Mouse (Mus musculus) midbrain, embryonic 16.5 days (tissue): Measurements from ENCODE around the gene Clstn2. TPM values are rescaled to one million over a fixed set of nuclear protein-coding genes. Genes with fewer than 3 reads are reported as not detected.
A peak's percentile ranks its signal among the peaks of the same experiment; 100 is the strongest.

ENCODE experiments used
- ATAC-seq: fragments of 200-750 bp; cut with Nextera tagmentation; 2 replicates; pipeline ENCODE4 v1.8.0; 2017; ENCODE audit warnings: moderate TSS enrichment
- H3K27ac ChIP-seq: fragments of 300-500 bp; sonication (generic); 2 replicates; pipeline ENCODE4 v1.5.1; 2014; ENCODE audit warnings: mild to moderate bottlenecking, low read length, mixed read lengths
- H3K27me3 ChIP-seq: fragments of 300-500 bp; sonication (generic); 2 replicates; pipeline ENCODE4 v1.6.1; 2014; ENCODE audit warnings: low read depth, low read length, mixed read lengths; ENCODE audit not compliant: control insufficient read depth, insufficient read depth
- H3K36me3 ChIP-seq: fragments of 300-500 bp; sonication (generic); 2 replicates; pipeline ENCODE4 v1.6.1; 2014; ENCODE audit warnings: mild to moderate bottlenecking, low read length, moderate library complexity, mixed read lengths; ENCODE audit not compliant: control insufficient read depth, insufficient read depth
- H3K4me1 ChIP-seq: fragments of 300-500 bp; sonication (generic); 2 replicates; pipeline ENCODE4 v1.6.1; 2014; ENCODE audit warnings: mild to moderate bottlenecking, low read length, mixed read lengths; ENCODE audit not compliant: control insufficient read depth, insufficient read depth
- H3K4me2 ChIP-seq: fragments of 300-500 bp; sonication (generic); 2 replicates; pipeline ENCODE4 v1.6.1; 2014; ENCODE audit warnings: mild to moderate bottlenecking, low read length, mixed read lengths
- H3K4me3 ChIP-seq: fragments of 300-500 bp; sonication (generic); 2 replicates; pipeline ENCODE4 v1.5.1; 2014; ENCODE audit warnings: low read depth, mild to moderate bottlenecking, low read length, moderate library complexity, mixed read lengths
- H3K9ac ChIP-seq: fragments of 300-500 bp; sonication (generic); 2 replicates; pipeline ENCODE4 v1.6.1; 2014; ENCODE audit warnings: low read depth, low read length, mixed read lengths
- H3K9me3 ChIP-seq: fragments of 300-500 bp; sonication (generic); replicated peaks from 2 replicates; pipeline ENCODE4 v1.6.1; 2014; ENCODE audit warnings: mild to moderate bottlenecking, low read length, mixed read lengths; ENCODE audit not compliant: control insufficient read depth, poor library complexity, severe bottlenecking
- WGBS: fragments of 180-500 bp; shearing (Covaris S2); extraction: QIAGEN DNeasy Blood & Tissue Kit; methylation state at CpG from one replicate; pipeline ENCODE4 v1.1.7; 2014; 5-methylcytosine and 5-hydroxymethylcytosine counted together
- polyA plus RNA-seq: library from polyadenylated mRNA; unstranded; fragments of >200 nt; fragmentation: Nextera tagmentation; extraction: Ambion mirVana; gene quantifications from 2 replicates; pipeline ENCODE4 v1.2.1, GENCODE M21; 2015

Clstn2 gene
- polyA plus RNA-seq, 1 experiment from 2014 or later, result 10.2 TPM

- H3K4me3 ChIP-seq, result no peak overlapping the region
- H3K27me3 ChIP-seq, result no peaks in the 10 kb centered on the region
- H3K4me1 ChIP-seq, result 0 out of 2 replicates have a peak, but pooled peaks cover 2% of the 10 kb centered on the region
- no peaks in the 10 kb centered on the region for H3K36me3 ChIP-seq
- no peaks in the 10 kb centered on the region for H3K9me3 ChIP-seq
- WGBS, result 69% methylated on average over 2 of the region's 2 CpGs
- no peak overlapping the region for H3K27ac ChIP-seq
- no peak for ATAC-seq
- H3K4me2 ChIP-seq, result no peak overlapping the region
- H3K9ac ChIP-seq, result no peak overlapping the region
Measured at GRCm38 (mm10) chr9:97490591-97491176, 542.3 kb downstream of the Clstn2 start.

GRCm38 (mm10) chr9:97486826-97487225 lies 546.2 kb downstream of the Clstn2 start:
- H3K9ac ChIP-seq, result no peak overlapping the region
- no peak overlapping the region for H3K4me3 ChIP-seq
- no peaks in the 10 kb centered on the region for H3K36me3 ChIP-seq
- no peak overlapping the region for H3K4me2 ChIP-seq
- H3K27me3 ChIP-seq, result no peaks in the 10 kb centered on the region
- 83% methylated on average over 7 of the region's 7 CpGs for WGBS
- H3K27ac ChIP-seq, result no peak overlapping the region
- 0 out of 2 replicates have a peak, but pooled peaks cover 2% of the 10 kb centered on the region for H3K4me1 ChIP-seq
- no peaks in the 10 kb centered on the region for H3K9me3 ChIP-seq
- no peak for ATAC-seq

- Histone ChIP-seq H3K27ac (no peak overlapping the region), H3K36me3 (no peaks in the 10 kb centered on the region), H3K9me3 (no peaks in the 10 kb centered on the region), H3K9ac (no peak overlapping the region), H3K4me1 (no peaks in the 10 kb centered on the region), H3K4me3 (no peak overlapping the region), H3K27me3 (no peaks in the 10 kb centered on the region), H3K4me2 (no peak overlapping the region)
- ATAC-seq, result no peak
- WGBS, result 68% methylated on average over 1 of the region's 1 CpGs
Measured at GRCm38 (mm10) chr9:97481187-97481586, 551.8 kb downstream of the Clstn2 start.

GRCm38 (mm10) chr9:97476961-97477360 lies 556.0 kb downstream of the Clstn2 start:
- Histone ChIP-seq H3K9me3 (no peaks in the 10 kb centered on the region), H3K27me3 (no peaks in the 10 kb centered on the region), H3K4me3 (no peak overlapping the region), H3K4me1 (no peaks in the 10 kb centered on the region), H3K4me2 (no peak overlapping the region), H3K27ac (no peak overlapping the region), H3K9ac (no peak overlapping the region), H3K36me3 (no peaks in the 10 kb centered on the region)
- no peak for ATAC-seq
- 21% methylated on average over 2 of the region's 2 CpGs for WGBS

GRCm38 (mm10) chr9:97476456-97476855 lies 556.5 kb downstream of the Clstn2 start:
- Histone ChIP-seq H3K4me2 (no peak overlapping the region), H3K9ac (no peak overlapping the region), H3K4me3 (no peak overlapping the region), H3K36me3 (no peaks in the 10 kb centered on the region), H3K27me3 (no peaks in the 10 kb centered on the region), H3K4me1 (no peaks in the 10 kb centered on the region), H3K27ac (no peak overlapping the region), H3K9me3 (no peaks in the 10 kb centered on the region)
- no peak for ATAC-seq
- 91% methylated on average over 3 of the region's 3 CpGs for WGBS

GRCm38 (mm10) chr9:97474896-97475295 lies 558.1 kb downstream of the Clstn2 start:
- no peak overlapping the region for H3K4me3 ChIP-seq
- no peak for ATAC-seq
- no peaks in the 10 kb centered on the region for H3K36me3 ChIP-seq
- no peaks in the 10 kb centered on the region for H3K9me3 ChIP-seq
- H3K27me3 ChIP-seq, result no peaks in the 10 kb centered on the region
- H3K9ac ChIP-seq, result no peak overlapping the region
- H3K4me2 ChIP-seq, result no peak overlapping the region
- WGBS, result 90% methylated on average over 6 of the region's 6 CpGs
- no peaks in the 10 kb centered on the region for H3K4me1 ChIP-seq
- H3K27ac ChIP-seq, result no peak overlapping the region

GRCm38 (mm10) chr9:97471014-97471591 lies 561.9 kb downstream of the Clstn2 start:
- Histone ChIP-seq H3K9me3 (no peaks in the 10 kb centered on the region), H3K4me3 (no peak overlapping the region), H3K36me3 (no peaks in the 10 kb centered on the region), H3K27me3 (no peaks in the 10 kb centered on the region; the same call in 1 of the 2 replicates), H3K4me2 (no peak overlapping the region), H3K9ac (no peak overlapping the region), H3K4me1 (no peaks in the 10 kb centered on the region), H3K27ac (no peak overlapping the region)
- peak; percentile 66 for ATAC-seq
- WGBS, result 53% methylated on average over 7 of the region's 7 CpGs

GRCm38 (mm10) chr9:97460452-97460851 lies 572.5 kb downstream of the Clstn2 start:
- Histone ChIP-seq H3K4me1 (no peaks in the 10 kb centered on the region), H3K9ac (no peak overlapping the region), H3K27me3 (no peaks in the 10 kb centered on the region), H3K4me2 (no peak overlapping the region), H3K4me3 (no peak overlapping the region), H3K27ac (no peak overlapping the region), H3K9me3 (no peaks in the 10 kb centered on the region), H3K36me3 (no peaks in the 10 kb centered on the region)
- no peak for ATAC-seq
- WGBS, result 63% methylated on average over 6 of the region's 6 CpGs

- Histone ChIP-seq H3K4me3 (no peak overlapping the region), H3K36me3 (no peaks in the 10 kb centered on the region), H3K9me3 (no peaks in the 10 kb centered on the region), H3K9ac (no peak overlapping the region), H3K4me2 (no peak overlapping the region), H3K27ac (no peak overlapping the region), H3K27me3 (no peaks in the 10 kb centered on the region), H3K4me1 (no peaks in the 10 kb centered on the region)
- ATAC-seq, result no peak
- 65% methylated on average over 4 of the region's 4 CpGs for WGBS
Measured at GRCm38 (mm10) chr9:97459745-97460144, 573.2 kb downstream of the Clstn2 start.
